Mouse (Mus musculus): Measurements from ENCODE around the gene Bcl2l15. TPM values are rescaled to one million over a fixed set of nuclear protein-coding genes. Genes with fewer than 3 reads are reported as not detected.

Gene Bcl2l15
- polyA plus RNA-seq, 1 experiment from 2014 or later, result 0.79 TPM

- ATAC-seq (ENCODE audit: low read depth), result no peak
- Histone ChIP-seq H3K9ac (replicated peaks; ENCODE audit: low read depth, low read length) (no peak overlapping the region), H3K27me3 (ENCODE audit: control insufficient read depth, insufficient read depth, low read length) (no peaks in the 10 kb centered on the region), H3K4me2 (ENCODE audit: low read depth, low read length) (no peak overlapping the region), H3K27ac (ENCODE audit: low read depth, low read length) (no peak overlapping the region), H3K4me3 (ENCODE audit: low read depth, low read length) (no peak overlapping the region), H3K4me1 (ENCODE audit: control insufficient read depth, insufficient read depth, low read length) (no peaks in the 10 kb centered on the region), H3K36me3 (ENCODE audit: control insufficient read depth, insufficient read depth, low read length) (no peaks in the 10 kb centered on the region), H3K9me3 (ENCODE audit: control insufficient read depth, low read length) (no peaks in the 10 kb centered on the region)
- 74% methylated on average over 7 of the region's 7 CpGs for WGBS
Measured at GRCm38 (mm10) chr3:103874329-103874728, 41.9 kb downstream of the Bcl2l15 start.

DNA sequence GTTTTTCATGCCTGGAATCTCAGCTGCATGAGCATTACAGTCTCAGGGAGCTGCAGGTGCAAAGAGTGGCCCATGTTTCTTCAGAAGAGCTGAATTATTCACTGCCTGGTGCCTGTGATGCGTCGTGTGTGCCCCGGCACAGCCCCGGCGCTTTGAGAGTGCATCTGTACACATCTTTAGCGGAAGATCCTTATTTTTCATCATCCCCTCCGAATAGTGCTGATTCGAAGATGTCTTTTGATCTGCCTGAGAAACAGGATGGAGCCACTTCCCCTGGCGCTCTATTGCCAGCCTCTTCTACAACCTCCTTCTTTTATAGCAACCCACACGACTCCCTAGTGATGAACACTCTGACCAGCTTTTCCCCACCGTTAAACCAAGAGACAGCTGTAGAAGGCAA is 53.5 kb downstream of the Bcl2l15 start:
- no peak for ATAC-seq (ENCODE audit: low read depth)
- no peaks in the 10 kb centered on the region for H3K27me3 ChIP-seq (ENCODE audit: control insufficient read depth, insufficient read depth, low read length)
- no peak overlapping the region for H3K9ac ChIP-seq (replicated peaks; ENCODE audit: low read depth, low read length)
- 69% methylated on average over 11 of the region's 11 CpGs for WGBS
- no peak overlapping the region for H3K27ac ChIP-seq (ENCODE audit: low read depth, low read length)
- no peak overlapping the region for H3K4me2 ChIP-seq (ENCODE audit: low read depth, low read length)
- H3K9me3 ChIP-seq (ENCODE audit: control insufficient read depth, low read length), result no peaks in the 10 kb centered on the region
- H3K36me3 ChIP-seq (ENCODE audit: control insufficient read depth, insufficient read depth, low read length), result no peaks in the 10 kb centered on the region
- no peaks in the 10 kb centered on the region for H3K4me1 ChIP-seq (ENCODE audit: control insufficient read depth, insufficient read depth, low read length)
- H3K4me3 ChIP-seq (ENCODE audit: low read depth, low read length), result no peak overlapping the region

DNA sequence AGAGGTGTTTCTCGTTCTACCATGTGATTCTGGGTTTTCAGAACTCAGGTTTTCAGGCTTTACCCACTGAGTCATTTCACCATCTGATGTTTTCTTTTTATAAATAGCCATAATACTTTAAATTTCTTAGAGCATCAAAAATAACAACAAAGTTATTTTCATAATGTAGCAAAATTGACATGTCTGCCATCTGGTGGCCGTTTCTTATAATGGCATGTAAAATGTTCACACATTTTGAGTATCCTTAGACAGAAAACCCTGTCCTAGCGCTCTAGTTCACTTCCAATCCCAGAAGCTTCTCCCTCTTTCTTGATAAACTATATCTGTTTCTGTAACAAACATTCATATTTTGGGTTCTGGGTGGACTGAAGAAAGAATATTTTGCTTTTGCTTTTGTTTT is 55.2 kb downstream of the Bcl2l15 start:
- no peak for ATAC-seq (ENCODE audit: low read depth)
- WGBS, result 31% methylated on average over 3 of the region's 3 CpGs
- Histone ChIP-seq H3K4me2 (ENCODE audit: low read depth, low read length) (no peak overlapping the region), H3K9ac (replicated peaks; ENCODE audit: low read depth, low read length) (no peak overlapping the region), H3K9me3 (ENCODE audit: control insufficient read depth, low read length) (no peaks in the 10 kb centered on the region), H3K27me3 (ENCODE audit: control insufficient read depth, insufficient read depth, low read length) (no peaks in the 10 kb centered on the region), H3K4me1 (ENCODE audit: control insufficient read depth, insufficient read depth, low read length) (no peaks in the 10 kb centered on the region), H3K27ac (ENCODE audit: low read depth, low read length) (no peak overlapping the region), H3K36me3 (ENCODE audit: control insufficient read depth, insufficient read depth, low read length) (no peaks in the 10 kb centered on the region), H3K4me3 (ENCODE audit: low read depth, low read length) (no peak overlapping the region)

- Histone ChIP-seq H3K4me3 (ENCODE audit: low read depth, low read length) (no peak overlapping the region), H3K27me3 (ENCODE audit: control insufficient read depth, insufficient read depth, low read length) (no peaks in the 10 kb centered on the region), H3K4me1 (ENCODE audit: control insufficient read depth, insufficient read depth, low read length) (no peaks in the 10 kb centered on the region), H3K9ac (replicated peaks; ENCODE audit: low read depth, low read length) (no peak overlapping the region), H3K4me2 (ENCODE audit: low read depth, low read length) (no peak overlapping the region), H3K27ac (ENCODE audit: low read depth, low read length) (no peak overlapping the region), H3K36me3 (ENCODE audit: control insufficient read depth, insufficient read depth, low read length) (no peaks in the 10 kb centered on the region), H3K9me3 (ENCODE audit: control insufficient read depth, low read length) (no peaks in the 10 kb centered on the region)
- no peak for ATAC-seq (ENCODE audit: low read depth)
- 97% methylated on average over 3 of the region's 3 CpGs for WGBS
Measured at GRCm38 (mm10) chr3:103893374-103893773, 61.0 kb downstream of the Bcl2l15 start.

Other genes with a start within 250 kb of the Bcl2l15 start
- gene Atg4a-ps, start 186.5 kb upstream of the Bcl2l15 start, polyA plus RNA-seq (2014; fragmentation: Nextera tagmentation; extraction: Ambion mirVana), result 0.26 TPM in 1 of 2 replicates, not detected in the other
- gene Olfml3, start 94.6 kb upstream of the Bcl2l15 start, polyA plus RNA-seq (2014; fragmentation: Nextera tagmentation; extraction: Ambion mirVana), result 3.3 and 15.7 TPM in 2 replicates
- gene Gm10964, start 93.2 kb upstream of the Bcl2l15 start, polyA plus RNA-seq (2014; fragmentation: Nextera tagmentation; extraction: Ambion mirVana), result not detected in 2 replicates
- gene Hipk1, start 41.0 kb upstream of the Bcl2l15 start, polyA plus RNA-seq (2014; fragmentation: Nextera tagmentation; extraction: Ambion mirVana), result 17.9 and 18.5 TPM in 2 replicates
- gene Dclre1b, start 23.2 kb upstream of the Bcl2l15 start, polyA plus RNA-seq (2014; fragmentation: Nextera tagmentation; extraction: Ambion mirVana), result 22.6 and 23.1 TPM in 2 replicates
- 25.1 and 28.2 TPM in 2 replicates for gene Ap4b1, start 23.1 kb upstream of the Bcl2l15 start, polyA plus RNA-seq (2014; fragmentation: Nextera tagmentation; extraction: Ambion mirVana)
- 0.25 and 0.46 TPM in 2 replicates for gene Gm43064, start 23.0 kb upstream of the Bcl2l15 start, polyA plus RNA-seq (2014; fragmentation: Nextera tagmentation; extraction: Ambion mirVana)
- gene Ptpn22, start 27.2 kb downstream of the Bcl2l15 start, polyA plus RNA-seq (2014; fragmentation: Nextera tagmentation; extraction: Ambion mirVana), result 0.17 and 0.57 TPM in 2 replicates
- gene Rsbn1, start 81.5 kb downstream of the Bcl2l15 start, polyA plus RNA-seq (2014; fragmentation: Nextera tagmentation; extraction: Ambion mirVana), result 24.6 and 28.0 TPM in 2 replicates
- gene Phtf1, start 135.5 kb downstream of the Bcl2l15 start, polyA plus RNA-seq (2014; fragmentation: Nextera tagmentation; extraction: Ambion mirVana), result 27.3 and 33.4 TPM in 2 replicates

Data from neural tube, embryonic 14.5 days (tissue).